Mouse (Mus musculus) E14TG2a.4 (cell line): ENCODE data around the gene Gpr3.
A peak's percentile ranks its signal among the peaks of the same experiment; 100 is the strongest.

Source experiments
- H3K27me3 ChIP-seq: 2 replicates; pipeline ENCODE4 v1.6.1; 2014; ENCODE audit warnings: low read length, control low read depth; ENCODE audit not compliant: insufficient read depth
- H3K36me3 ChIP-seq: 2 replicates; pipeline ENCODE4 v1.6.1; 2014; ENCODE audit warnings: low read length, control low read depth; ENCODE audit not compliant: insufficient read depth
- H3K4me1 ChIP-seq: replicated peaks from 2 replicates; pipeline ENCODE4 v1.6.1; 2014; ENCODE audit warnings: low read depth, low read length, control low read depth
- H3K4me3 ChIP-seq: replicated peaks from 2 replicates; pipeline ENCODE4 v1.5.1; 2014; ENCODE audit warnings: mild to moderate bottlenecking, low read length
- H3K9me3 ChIP-seq: 2 replicates; pipeline ENCODE4 v1.6.1; 2014; ENCODE audit warnings: low read length, control low read depth
- CTCF ChIP-seq: conservative IDR thresholded peaks from 2 replicates; pipeline ENCODE4 v1.5.1; 2014; ENCODE audit warnings: low read length
- NANOG ChIP-seq: IDR thresholded peaks from 2 replicates; pipeline ENCODE4 v1.6.1; 2014; ENCODE audit warnings: borderline replicate concordance, low read length, mixed read lengths
- POU5F1 ChIP-seq: IDR thresholded peaks from 2 replicates; pipeline ENCODE4 v1.6.1; 2014; ENCODE audit warnings: low read length, borderline replicate concordance

Gpr3 gene

GRCm38 (mm10) chr4:133240934-133241908 lies 28.9 kb upstream of the Gpr3 start:
- peak overlapping the region; percentile 93 for H3K4me3 ChIP-seq
- H3K9me3 ChIP-seq, result no peaks in the 10 kb centered on the region
- H3K36me3 ChIP-seq, result no peaks in the 10 kb centered on the region
- TF ChIP-seq POU5F1 (no peak), CTCF (no peak), NANOG (no peak)
- peaks cover 36% of the 10 kb centered on the region for H3K4me1 ChIP-seq
- H3K27me3 ChIP-seq, result peaks cover 46% of the 10 kb centered on the region

GRCm38 (mm10) chr4:133240490-133240921 lies 28.2 kb upstream of the Gpr3 start, which contains the start of gene Map3k6:
TSS of gene Map3k6 (plus strand) at chr4:133240818.
- Histone ChIP-seq H3K9me3 (no peaks in the 10 kb centered on the region), H3K4me1 (peaks cover 36% of the 10 kb centered on the region), H3K4me3 (peak within 1 kb of the TSS; percentile 93), H3K27me3 (peaks cover 44% of the 10 kb centered on the region), H3K36me3 (no peaks in the 10 kb centered on the region)
- TF ChIP-seq NANOG (no peak), POU5F1 (no peak), CTCF (no peak)

GRCm38 (mm10) chr4:133237911-133238310 lies 25.6 kb upstream of the Gpr3 start:
- H3K4me3 ChIP-seq, result no peak overlapping the region
- H3K4me1 ChIP-seq, result peaks cover 29% of the 10 kb centered on the region
- no peaks in the 10 kb centered on the region for H3K36me3 ChIP-seq
- peaks cover 24% of the 10 kb centered on the region for H3K27me3 ChIP-seq
- H3K9me3 ChIP-seq, result no peaks in the 10 kb centered on the region
- TF ChIP-seq POU5F1 (no peak), CTCF (no peak), NANOG (no peak)

DNA sequence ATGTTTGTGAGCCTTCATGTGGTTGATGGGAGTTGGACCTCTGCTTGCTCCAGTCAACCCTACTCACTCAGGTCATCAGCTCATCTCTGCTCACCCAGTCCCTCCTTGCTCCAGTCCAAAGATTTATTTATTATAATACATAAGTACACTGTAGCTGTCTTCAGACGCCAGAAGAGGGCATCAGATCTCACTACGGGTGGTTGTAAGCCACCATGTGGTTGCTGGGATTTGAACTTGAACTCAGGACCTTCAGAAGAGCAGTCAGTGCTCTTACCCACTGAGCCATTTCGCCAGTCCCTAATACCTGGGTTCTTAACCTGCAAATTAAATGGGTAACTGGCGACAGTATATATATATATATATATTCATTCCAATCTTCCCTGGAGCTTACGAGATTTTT lies 23.1 kb upstream of the Gpr3 start:
- Histone ChIP-seq H3K27me3 (peaks cover 21% of the 10 kb centered on the region), H3K4me1 (peaks cover 14% of the 10 kb centered on the region), H3K4me3 (no peak overlapping the region), H3K9me3 (no peaks in the 10 kb centered on the region), H3K36me3 (no peaks in the 10 kb centered on the region)
- TF ChIP-seq POU5F1 (no peak), NANOG (no peak), CTCF (no peak)

DNA sequence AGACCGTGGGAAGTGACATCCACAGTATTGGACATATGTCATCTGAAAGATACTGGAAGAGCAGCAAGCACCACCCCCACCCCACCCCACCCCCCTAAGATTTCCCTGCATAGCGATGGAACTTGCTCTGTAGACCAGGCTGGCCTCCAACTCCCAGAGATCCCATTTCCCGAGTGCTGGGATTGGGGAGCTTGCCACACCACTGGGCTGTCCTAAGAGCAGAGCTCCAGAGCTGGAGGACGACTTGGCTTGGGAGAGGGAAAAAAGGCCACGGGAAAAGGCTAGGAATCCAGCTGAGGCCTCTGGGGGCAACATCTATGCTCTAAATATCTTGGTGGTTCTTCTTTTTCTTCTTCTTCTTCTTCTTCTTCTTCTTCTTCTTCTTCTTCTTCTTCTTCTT lies 22.4 kb upstream of the Gpr3 start:
- Histone ChIP-seq H3K4me3 (no peak overlapping the region), H3K9me3 (no peaks in the 10 kb centered on the region), H3K4me1 (peaks cover 14% of the 10 kb centered on the region), H3K36me3 (no peaks in the 10 kb centered on the region), H3K27me3 (peaks cover 16% of the 10 kb centered on the region)
- no peak for TF ChIP-seq POU5F1
- no peak for TF ChIP-seq CTCF
- TF ChIP-seq NANOG, result no peak

DNA sequence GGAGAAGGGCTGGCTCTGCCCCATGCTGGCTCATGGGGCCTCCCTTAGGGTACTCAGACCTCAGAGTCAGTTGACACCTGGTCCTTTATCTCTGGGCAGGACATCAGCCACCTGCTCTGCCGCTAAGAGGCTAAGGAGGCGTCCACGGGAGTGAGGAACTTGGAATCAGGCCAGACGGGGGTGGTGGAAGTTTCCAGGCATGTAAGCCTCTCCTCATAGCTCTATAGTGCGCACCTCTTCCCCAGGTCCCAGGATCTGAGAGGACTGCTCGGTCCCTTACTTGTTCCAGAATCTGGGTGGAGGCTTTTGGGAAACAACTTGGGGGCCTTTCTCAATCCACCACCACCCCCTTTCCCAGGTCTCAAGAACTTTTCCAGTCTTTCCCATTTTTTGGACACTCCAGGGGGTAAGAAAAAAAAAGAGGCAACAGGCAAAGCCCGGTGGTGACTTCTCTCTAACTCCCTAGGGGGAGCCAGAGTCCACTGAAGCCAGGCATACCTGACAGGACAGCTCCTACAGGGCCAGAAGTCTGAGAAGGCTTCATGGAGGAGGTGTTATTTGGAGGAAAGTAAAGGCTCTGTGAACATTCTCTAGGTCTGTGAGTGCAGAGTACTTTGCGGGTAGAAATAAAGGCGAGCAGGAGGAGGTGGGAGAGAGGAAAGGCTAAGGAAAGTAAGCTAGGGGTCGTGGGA lies 21.1 kb upstream of the Gpr3 start:
- H3K27me3 ChIP-seq, result peaks cover 13% of the 10 kb centered on the region
- no peak for TF ChIP-seq POU5F1
- peak; percentile 44 for TF ChIP-seq CTCF

GRCm38 (mm10) chr4:133229582-133229981 lies 17.2 kb upstream of the Gpr3 start:
- H3K27me3 ChIP-seq, result peaks cover 5% of the 10 kb centered on the region; the same call in 1 of the 2 replicates
- TF ChIP-seq CTCF (no peak), NANOG (no peak), POU5F1 (no peak)
- H3K4me3 ChIP-seq, result peak overlapping the region; percentile 45; the same call in 1 of the 2 replicates
- no peaks in the 10 kb centered on the region for H3K36me3 ChIP-seq
- H3K9me3 ChIP-seq, result no peaks in the 10 kb centered on the region
- peaks cover 50% of the 10 kb centered on the region for H3K4me1 ChIP-seq

More for the DNA sequence above, 21.1 kb upstream of the Gpr3 start:
- Histone ChIP-seq H3K36me3 (no peaks in the 10 kb centered on the region), H3K9me3 (no peaks in the 10 kb centered on the region), H3K4me3 (no peak overlapping the region), H3K4me1 (peaks cover 25% of the 10 kb centered on the region)

DNA sequence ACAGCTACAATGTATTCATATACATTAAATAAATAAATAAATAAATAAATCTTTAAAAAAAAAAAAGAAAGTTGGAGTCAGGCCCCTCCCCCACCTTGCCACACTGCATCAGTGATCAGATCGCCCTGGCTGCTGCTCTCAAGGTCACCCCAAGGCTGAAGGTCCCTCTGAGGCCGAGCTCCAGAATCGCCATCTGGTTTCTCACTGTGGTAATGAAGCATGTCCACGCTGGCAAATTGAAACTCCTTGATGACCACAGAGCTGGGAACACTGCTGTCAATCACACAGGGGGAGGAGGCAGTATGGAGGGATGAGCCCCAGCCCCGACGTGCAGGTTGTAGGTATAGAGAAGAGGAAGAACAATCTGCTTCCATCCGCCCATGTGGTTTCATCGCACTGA lies 15.3 kb upstream of the Gpr3 start:
- H3K27me3 ChIP-seq, result peaks cover 8% of the 10 kb centered on the region
- no peaks in the 10 kb centered on the region for H3K9me3 ChIP-seq
- TF ChIP-seq NANOG (no peak), CTCF (no peak), POU5F1 (no peak)
- no peak overlapping the region for H3K4me3 ChIP-seq
- no peaks in the 10 kb centered on the region for H3K36me3 ChIP-seq
- peaks cover 67% of the 10 kb centered on the region for H3K4me1 ChIP-seq
